Mouse (Mus musculus): ENCODE measurements around the gene Acbd3.
A peak's percentile ranks its signal among the peaks of the same experiment; 100 is the strongest.

Gene Acbd3

DNA sequence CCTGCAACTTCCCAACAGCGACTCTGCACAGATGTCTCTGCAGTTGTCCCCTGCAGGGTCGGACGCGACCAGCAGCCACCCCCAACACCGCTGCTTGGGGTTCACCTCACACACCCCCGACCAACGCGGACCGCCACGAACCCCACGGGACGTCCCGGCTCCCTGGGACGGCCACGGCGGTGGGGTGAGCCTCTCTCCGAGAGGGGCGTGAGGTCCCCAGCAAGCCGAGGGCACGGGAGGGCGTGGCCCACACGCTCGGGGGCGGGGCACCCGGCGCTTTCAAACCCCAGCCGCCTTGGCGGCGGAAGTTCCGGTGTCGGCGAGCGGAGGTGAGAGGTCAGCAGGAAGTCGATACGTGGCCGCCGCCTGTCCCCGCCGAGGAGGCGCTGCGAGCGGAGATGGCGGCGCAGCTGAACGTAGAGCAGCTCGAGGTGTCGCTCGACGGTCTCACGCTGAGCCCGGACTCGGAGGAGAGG, at the start of gene Acbd3:
Gene Acbd3 (plus strand): TSS at position 340 of the 476 bp plus-strand sequence.
- DNase-seq (ENCODE audit: low spot score): peak; percentile 89

DNA sequence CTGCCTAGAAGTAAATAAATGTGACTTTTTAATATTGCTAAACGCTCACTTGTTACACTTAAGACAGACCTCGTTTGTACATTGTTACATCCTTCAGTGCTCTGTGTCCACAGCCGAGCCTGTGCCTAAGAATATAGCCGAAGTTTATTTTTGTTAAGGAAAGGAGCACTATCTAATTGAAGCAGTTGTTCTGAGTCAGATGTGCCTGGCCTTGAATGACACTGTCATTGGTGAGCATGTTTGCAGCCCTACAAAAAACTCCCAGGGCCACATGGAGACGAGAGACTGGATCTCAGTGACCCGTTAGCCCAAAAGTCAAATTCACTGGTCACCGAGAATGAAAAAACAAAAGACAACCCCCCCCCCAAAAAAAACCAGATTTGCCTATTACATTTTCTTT, 34.6 kb upstream of the Acbd3 start:
- no peak for DNase-seq (ENCODE audit: low spot score)

DNA sequence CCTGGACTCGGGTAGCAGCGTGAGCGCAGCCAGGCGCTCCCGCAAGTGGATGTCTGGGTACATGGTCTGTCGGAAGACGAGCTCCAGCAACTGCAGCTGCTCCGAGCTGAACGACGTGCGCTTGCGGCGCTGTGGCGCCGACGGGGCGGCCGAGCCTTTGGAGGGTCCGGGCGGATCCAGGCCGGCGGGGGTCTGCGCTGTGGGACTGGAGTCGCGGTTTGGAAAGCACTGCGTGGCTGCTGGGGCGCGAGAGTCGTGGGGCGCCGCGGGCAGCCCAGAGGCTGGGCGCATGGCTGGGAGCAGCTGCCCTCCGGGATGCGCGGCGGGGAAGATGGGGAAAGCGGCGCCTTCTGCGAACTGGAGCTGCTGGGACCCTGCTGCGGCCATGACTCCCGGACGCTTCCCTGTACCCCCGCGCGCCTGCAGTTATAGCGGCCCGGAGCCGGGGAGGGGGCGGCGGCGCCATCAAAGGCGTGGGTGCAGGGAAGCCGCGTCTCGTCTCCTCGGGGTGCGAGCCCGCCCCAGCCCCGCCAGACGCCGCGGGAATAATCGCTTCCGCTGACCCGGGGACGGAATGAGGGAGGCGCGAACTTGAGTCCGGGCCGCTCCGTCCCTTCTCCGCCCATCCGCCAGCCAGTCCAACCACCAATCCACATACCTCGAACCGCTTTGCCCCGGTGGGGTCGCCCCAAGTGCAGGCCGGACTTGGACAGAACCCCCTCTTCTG, 29.1 kb upstream of the Acbd3 start, which contains the start of gene Mixl1:
Gene Mixl1 (minus strand): TSS at position 409 of the 727 bp plus-strand sequence.
- no peak for DNase-seq (ENCODE audit: low spot score)

GRCm38 (mm10) chr1:180698063-180698462, 27.8 kb upstream of the Acbd3 start:
- no peak for DNase-seq (ENCODE audit: low spot score)

DNA sequence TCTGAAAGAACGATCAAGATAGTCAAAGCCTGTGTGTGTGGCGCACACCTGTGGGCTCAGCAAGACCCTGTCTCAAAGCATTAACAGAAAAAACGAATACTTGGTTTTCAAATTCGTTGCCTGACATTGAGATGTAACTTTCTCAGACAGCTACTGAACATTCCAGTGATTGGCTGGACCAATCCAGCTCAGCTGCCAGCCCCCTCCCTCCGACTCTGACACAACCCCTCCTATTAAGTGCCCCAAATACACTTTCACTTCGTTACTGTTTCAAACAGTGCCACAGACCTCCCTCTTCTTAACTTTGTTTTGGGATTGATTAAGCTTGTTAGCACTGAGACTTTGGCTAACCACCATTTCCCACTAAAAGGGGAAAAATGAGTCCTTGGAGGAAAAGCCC, 22.4 kb upstream of the Acbd3 start:
- DNase-seq (ENCODE audit: low spot score): no peak

GRCm38 (mm10) chr1:180707368-180707767, 18.5 kb upstream of the Acbd3 start:
- no peak for DNase-seq (ENCODE audit: low spot score)

- DNase-seq (ENCODE audit: low spot score): no peak
Observed at GRCm38 (mm10) chr1:180707813-180708212, 18.0 kb upstream of the Acbd3 start.

DNA sequence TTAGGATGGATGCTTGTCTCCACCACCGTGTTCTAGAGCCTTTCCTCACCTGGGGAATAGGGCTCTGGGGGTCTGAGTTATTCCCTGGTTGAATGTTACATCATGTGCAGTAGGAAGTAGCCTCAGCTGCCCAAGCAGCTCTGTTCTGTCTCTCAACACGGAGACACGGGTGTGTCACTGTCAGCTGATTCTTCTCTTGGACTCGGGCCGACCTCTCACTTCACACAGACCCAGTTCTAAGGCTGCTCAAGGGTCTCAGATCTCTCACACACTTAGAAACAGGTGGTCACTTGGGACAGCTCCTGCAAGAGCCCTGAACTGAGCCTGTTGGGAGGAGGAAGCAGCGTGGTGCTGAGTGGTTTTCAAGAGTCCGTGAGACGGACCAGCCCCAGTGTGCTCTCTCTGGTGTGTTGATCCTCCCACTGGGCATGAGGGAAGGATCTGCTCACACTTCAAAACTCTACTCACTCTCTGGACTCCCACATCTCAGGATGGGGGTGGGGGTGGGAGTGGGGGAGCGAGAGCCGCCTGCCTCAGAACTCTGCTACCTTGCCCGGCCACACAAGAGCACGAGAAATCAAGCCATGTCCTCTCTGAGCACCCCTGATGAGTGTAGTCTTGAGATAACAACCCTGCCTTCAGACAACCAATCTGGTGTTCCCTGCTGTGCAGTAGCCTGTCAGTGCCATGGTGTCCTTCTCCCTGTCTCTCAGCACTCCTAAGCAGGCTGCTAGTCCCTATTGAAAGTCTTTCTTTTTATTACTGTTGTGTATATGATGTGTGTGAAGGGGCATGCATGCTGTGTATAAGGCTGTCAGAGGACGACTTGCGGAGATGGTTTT, 16.7 kb upstream of the Acbd3 start:
- DNase-seq (ENCODE audit: low spot score): no peak

DNA sequence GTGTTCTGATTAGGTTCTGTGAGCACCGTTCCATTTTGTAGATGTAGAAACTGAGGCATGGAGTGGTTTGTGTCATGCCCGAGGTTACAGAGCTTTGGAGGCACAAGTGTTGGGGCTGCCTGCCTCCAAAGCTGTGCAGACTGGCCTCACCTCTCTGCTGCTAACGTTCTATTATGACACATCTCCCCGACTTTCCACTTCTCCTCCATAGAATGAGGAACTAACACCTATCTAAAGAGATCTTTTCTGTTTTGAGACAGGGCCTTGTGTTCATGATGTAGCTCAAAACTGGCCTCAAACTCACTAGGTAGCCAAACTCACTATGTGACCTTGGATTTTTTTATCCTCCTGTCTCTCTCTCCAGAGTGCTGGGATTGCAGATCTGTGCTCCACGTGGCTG, 7.1 kb upstream of the Acbd3 start:
- no peak for DNase-seq (ENCODE audit: low spot score)

DNA sequence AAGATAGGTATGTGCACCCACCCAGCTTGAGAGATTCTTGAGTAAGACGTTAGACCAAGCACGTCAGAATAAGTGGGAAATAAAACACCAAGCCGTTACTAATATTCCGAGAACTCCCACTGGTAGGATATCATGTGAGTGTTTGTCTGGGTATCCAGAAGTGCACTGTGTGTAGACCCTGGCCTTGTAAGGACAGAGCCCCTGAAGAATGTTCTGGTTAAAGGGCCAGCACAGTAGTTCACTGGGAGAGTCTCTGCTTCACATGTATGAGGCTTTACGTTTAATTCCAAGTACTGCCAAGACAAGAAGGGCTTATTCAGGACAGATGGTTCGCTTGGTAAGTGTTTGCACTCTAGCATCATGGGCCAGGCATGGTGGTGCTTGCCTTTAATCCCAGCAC, 6.4 kb upstream of the Acbd3 start:
- DNase-seq (ENCODE audit: low spot score): no peak

DNA sequence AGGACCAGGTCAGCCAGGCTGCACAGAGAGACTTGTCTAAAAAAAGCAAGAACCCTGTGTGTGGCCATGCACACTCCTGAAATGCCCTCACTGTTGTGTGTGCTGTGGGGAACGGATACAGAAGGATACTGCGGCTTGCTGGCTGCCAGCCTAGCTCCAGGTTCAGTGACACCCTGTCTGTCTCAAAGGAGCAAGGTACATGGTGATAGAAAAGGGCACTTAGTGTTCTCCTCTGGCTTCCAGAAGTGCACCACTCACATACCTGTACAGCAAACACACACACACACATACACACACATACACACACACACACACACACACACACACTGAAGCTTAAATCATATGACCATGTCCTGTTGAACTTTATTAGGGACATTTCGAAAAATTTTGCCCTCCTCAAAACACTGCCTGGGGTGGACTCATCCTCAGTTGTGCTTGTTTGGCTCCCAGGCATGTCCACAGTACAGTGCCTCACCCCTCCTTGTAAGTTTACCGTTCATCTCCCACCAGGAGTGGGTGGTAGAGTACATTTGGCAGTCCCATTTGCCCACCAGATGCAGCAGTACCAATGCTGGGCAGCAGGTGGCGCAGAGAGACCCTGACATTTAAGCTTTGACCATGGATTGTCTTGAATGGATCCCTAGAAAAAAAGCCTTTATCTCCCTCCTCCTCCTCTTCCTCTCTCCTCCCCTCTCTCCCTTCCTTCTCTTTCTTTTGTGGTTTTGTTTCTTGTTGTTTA, 5.7 kb upstream of the Acbd3 start:
- DNase-seq (ENCODE audit: low spot score): peak; percentile 77

- DNase-seq (ENCODE audit: low spot score): no peak
Observed at GRCm38 (mm10) chr1:180722608-180723007, 3.2 kb upstream of the Acbd3 start.

DNA sequence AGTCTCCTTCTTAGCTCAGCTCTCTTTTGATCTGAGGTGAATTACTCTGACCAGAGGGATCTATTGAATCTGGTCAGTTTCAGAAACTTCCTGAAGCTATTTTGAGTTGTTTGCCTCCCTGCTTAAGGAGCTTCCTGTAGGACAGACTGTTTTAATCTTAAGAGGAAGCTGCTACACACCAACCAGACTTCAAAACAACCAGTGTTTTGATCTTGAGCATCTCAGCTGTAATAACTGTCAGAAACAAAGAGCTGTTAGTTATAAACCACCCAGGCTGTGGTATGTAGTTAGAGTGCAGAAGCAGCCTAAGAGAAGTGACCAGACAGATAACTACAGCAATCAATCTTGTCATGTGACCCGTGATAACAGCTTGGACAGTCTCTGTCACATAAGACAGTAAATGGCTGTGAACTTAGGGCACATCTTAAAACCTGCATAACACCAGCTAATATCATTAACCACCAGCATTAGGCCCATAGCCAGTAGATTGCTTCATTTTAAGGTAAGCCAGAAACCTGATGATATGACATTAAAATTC, 2.1 kb upstream of the Acbd3 start:
- peak; percentile 5 for DNase-seq (ENCODE audit: low spot score)

GRCm38 (mm10) chr1:180726183-180726582, 340 bp downstream of the Acbd3 start:
- no peak for DNase-seq (ENCODE audit: low spot score)

GRCm38 (mm10) chr1:180729231-180729630, 3.4 kb downstream of the Acbd3 start:
- DNase-seq (ENCODE audit: low spot score): no peak

DNA sequence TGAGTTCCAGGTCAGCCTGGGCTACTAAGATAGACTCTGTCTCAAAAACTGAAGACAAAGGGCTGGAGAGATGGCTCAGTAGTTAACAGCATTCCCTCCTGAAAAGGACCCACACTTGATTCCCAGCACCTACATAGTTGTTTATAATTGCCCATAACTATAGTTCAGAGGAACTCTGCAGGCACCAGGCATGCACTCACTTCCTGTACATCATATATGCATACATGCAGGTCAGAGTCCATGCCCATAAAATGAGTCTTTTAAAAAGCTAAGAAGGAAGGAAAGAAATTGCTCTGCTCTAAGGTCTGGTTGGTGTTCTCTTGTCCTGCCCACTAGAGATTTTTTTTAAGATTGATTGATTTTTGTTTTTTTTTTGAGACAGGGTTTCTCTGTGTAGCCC, 22.0 kb downstream of the Acbd3 start:
- DNase-seq (ENCODE audit: low spot score): no peak

DNA sequence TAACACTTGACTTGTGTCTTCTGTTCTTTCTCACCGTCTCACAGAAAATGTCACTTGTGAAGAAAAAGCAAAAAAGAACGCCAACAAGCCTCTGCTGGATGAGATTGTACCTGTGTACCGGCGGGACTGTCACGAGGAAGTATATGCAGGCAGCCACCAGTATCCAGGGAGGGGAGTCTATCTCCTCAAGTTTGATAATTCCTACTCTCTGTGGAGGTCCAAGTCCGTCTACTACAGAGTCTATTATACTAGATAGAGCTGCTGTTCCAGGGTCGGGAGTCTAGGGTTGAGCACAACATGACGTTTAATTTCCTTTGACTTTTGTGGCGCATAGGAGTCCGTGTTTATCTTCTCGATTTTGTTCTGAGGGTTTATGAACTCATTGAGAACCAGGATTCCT, 26.3 kb downstream of the Acbd3 start:
- no peak for DNase-seq (ENCODE audit: low spot score)

GRCm38 (mm10) chr1:180754376-180754775, 28.5 kb downstream of the Acbd3 start:
- no peak for DNase-seq (ENCODE audit: low spot score)

DNA sequence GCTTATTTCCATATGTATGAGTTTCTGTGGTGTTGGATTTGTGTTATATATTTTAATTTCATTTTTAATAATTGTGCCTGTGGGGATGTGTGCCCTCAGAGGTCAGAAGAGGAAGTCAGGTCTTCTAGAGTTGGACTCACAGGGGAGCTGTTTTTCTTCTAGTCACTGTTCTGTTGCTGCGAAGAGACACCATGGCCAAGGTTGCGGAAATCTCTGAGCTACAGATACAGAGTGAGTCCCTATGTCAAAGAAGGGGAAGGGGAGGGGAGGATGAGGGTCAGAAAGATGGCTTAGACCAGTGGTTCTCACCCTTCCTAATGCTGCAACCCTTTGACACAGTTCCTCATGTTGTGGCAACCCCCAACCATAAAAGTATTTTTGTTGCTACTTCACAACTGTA, 30.9 kb downstream of the Acbd3 start:
- no peak for DNase-seq (ENCODE audit: low spot score)

- DNase-seq (ENCODE audit: low spot score): no peak
Observed at GRCm38 (mm10) chr1:180757252-180757955, 31.6 kb downstream of the Acbd3 start.

- no peak for DNase-seq (ENCODE audit: low spot score)
Observed at GRCm38 (mm10) chr1:180757956-180758520, 32.2 kb downstream of the Acbd3 start.

All from T-cell, adult 2 months (primary cell).